Mouse (Mus musculus) MEL (cell line): ENCODE data around the gene Cd86. TPM values are rescaled to one million over a fixed set of nuclear protein-coding genes. Genes with fewer than 3 reads are reported as not detected.

Source experiments
- DNase-seq: peaks from one replicate; pipeline ENCODE4 v3.0.0; 2011; ENCODE audit warnings: low read depth, low spot score
- H3K27ac ChIP-seq: 2 replicates; pipeline ENCODE4 v1.5.1; 2012; ENCODE audit warnings: low read depth, mild to moderate bottlenecking, control low read depth, low read length, moderate library complexity; ENCODE audit not compliant: control insufficient read depth
- H3K27me3 ChIP-seq, 2 experiments: fragments of 150-350 bp in 1 of 2; sonication (generic) in 1 of 2; 2 replicates each; pipeline ENCODE4 v1.6.1; 2012; ENCODE audit warnings: low read length in 2 of 2, mild to moderate bottlenecking in 2 of 2, improper control_type of control experiment in 1 of 2, moderate library complexity in 1 of 2; ENCODE audit not compliant: insufficient read depth in 2 of 2, control insufficient read depth in 1 of 2
- H3K36me3 ChIP-seq, 2 experiments: 2 replicates each; pipeline ENCODE4 v1.6.1; 2012 to 2014; ENCODE audit warnings: low read length in 2 of 2, improper control_type of control experiment in 1 of 2, inconsistent platforms in 1 of 2, mild to moderate bottlenecking in 1 of 2; ENCODE audit not compliant: insufficient read depth in 2 of 2, control insufficient read depth in 1 of 2
- H3K4me1 ChIP-seq, 2 experiments: fragments of 150-350 bp in 1 of 2; sonication (generic) in 1 of 2; 2 replicates each; pipeline ENCODE4 v1.6.1; 2012; ENCODE audit warnings: low read length in 2 of 2, improper control_type of control experiment in 1 of 2, mild to moderate bottlenecking in 1 of 2; ENCODE audit not compliant: insufficient read depth in 2 of 2, control insufficient read depth in 1 of 2
- H3K4me3 ChIP-seq, 2 experiments: fragments of 150-350 bp in 1 of 2; sonication (generic) in 1 of 2; 2 replicates each; pipeline ENCODE4 v1.5.1; 2012; ENCODE audit warnings: low read depth in 2 of 2, low read length in 2 of 2, mild to moderate bottlenecking in 2 of 2, moderate library complexity in 2 of 2, control low read depth in 1 of 2, improper control_type of control experiment in 1 of 2; ENCODE audit not compliant: control insufficient read depth in 1 of 2, insufficient read depth in 1 of 2
- H3K79me2 ChIP-seq: 2 replicates; pipeline ENCODE4 v1.6.1; 2012; ENCODE audit warnings: mild to moderate bottlenecking, low read length, moderate library complexity; ENCODE audit not compliant: control insufficient read depth, poor library complexity, insufficient read depth
- H3K9ac ChIP-seq: 2 replicates; pipeline ENCODE4 v1.6.1; 2012; ENCODE audit warnings: low read depth, mild to moderate bottlenecking, control low read depth, low read length, moderate library complexity; ENCODE audit not compliant: control insufficient read depth, poor library complexity, severe bottlenecking
- H3K9me3 ChIP-seq: fragments of 150-350 bp; sonication (generic); replicated peaks from 2 replicates; pipeline ENCODE4 v1.6.1; 2012; ENCODE audit warnings: mild to moderate bottlenecking, low read length, improper control_type of control experiment, moderate library complexity; ENCODE audit not compliant: insufficient read depth
- CHD1 ChIP-seq: IDR thresholded peaks from 2 replicates; pipeline ENCODE4 v1.6.1; 2012; ENCODE audit warnings: low read depth, mild to moderate bottlenecking, inconsistent platforms, low read length, improper control_type of control experiment
- CHD2 ChIP-seq: IDR thresholded peaks from 2 replicates; pipeline ENCODE4 v1.6.1; 2011; ENCODE audit warnings: low read length, improper control_type of control experiment
- CTCF ChIP-seq, 3 experiments: IDR thresholded peaks in 2 of 3; conservative IDR thresholded peaks in 1 of 3; 2 replicates each; pipeline ENCODE4 v1.5.1; 2011 to 2012; ENCODE audit warnings: low read length in 3 of 3, low read depth in 2 of 3, mild to moderate bottlenecking in 2 of 3, improper control_type of control experiment in 1 of 3, inconsistent platforms in 1 of 3, mixed read lengths in 1 of 3, moderate library complexity in 1 of 3; ENCODE audit not compliant: control insufficient read depth in 1 of 3, insufficient read depth in 1 of 3, poor library complexity in 1 of 3, severe bottlenecking in 1 of 3
- ELF1 ChIP-seq: IDR thresholded peaks from 2 replicates; pipeline ENCODE4 v1.6.1; 2014; ENCODE audit warnings: low read depth, mild to moderate bottlenecking, inconsistent platforms, low read length, improper control_type of control experiment, moderate library complexity
- EP300 ChIP-seq, 2 experiments: IDR thresholded peaks; 2 replicates each; pipeline ENCODE4 v1.6.1; 2011; ENCODE audit warnings: improper control_type of control experiment in 2 of 2, low read length in 2 of 2, low read depth in 1 of 2, mild to moderate bottlenecking in 1 of 2
- ETS1 ChIP-seq: IDR thresholded peaks from 2 replicates; pipeline ENCODE4 v1.6.1; 2012; ENCODE audit warnings: low read depth, mild to moderate bottlenecking, inconsistent platforms, low read length, improper control_type of control experiment, moderate library complexity
- GABPA ChIP-seq: IDR thresholded peaks from 2 replicates; pipeline ENCODE4 v1.6.1; 2012; ENCODE audit warnings: low read depth, mild to moderate bottlenecking, inconsistent platforms, low read length, improper control_type of control experiment, moderate library complexity
- GATA1 ChIP-seq: IDR thresholded peaks from 2 replicates; pipeline ENCODE4 v1.6.1; 2011; ENCODE audit warnings: low read depth, low read length, improper control_type of control experiment
- JUND ChIP-seq: IDR thresholded peaks from 2 replicates; pipeline ENCODE4 v1.6.1; 2011; ENCODE audit warnings: low read depth, mild to moderate bottlenecking, improper control_type of control experiment, low read length
- KAT2A ChIP-seq: conservative IDR thresholded peaks from 2 replicates; pipeline ENCODE4 v1.6.1; 2012; ENCODE audit warnings: low read depth, low read length, improper control_type of control experiment, inconsistent platforms
- MAX ChIP-seq: IDR thresholded peaks from 2 replicates; pipeline ENCODE4 v1.6.1; 2011; ENCODE audit warnings: low read length, improper control_type of control experiment
- MXI1 ChIP-seq: IDR thresholded peaks from 2 replicates; pipeline ENCODE4 v1.6.1; 2011; ENCODE audit warnings: mild to moderate bottlenecking, low read depth, low read length, improper control_type of control experiment
- MYB ChIP-seq: IDR thresholded peaks from 2 replicates; pipeline ENCODE4 v1.6.1; 2011; ENCODE audit warnings: mild to moderate bottlenecking, low read depth, low read length, improper control_type of control experiment
- MYC ChIP-seq: IDR thresholded peaks from 2 replicates; pipeline ENCODE4 v1.6.1; 2011; ENCODE audit warnings: low read depth, mild to moderate bottlenecking, low read length, improper control_type of control experiment, moderate library complexity
- NRF1 ChIP-seq: IDR thresholded peaks from 2 replicates; pipeline ENCODE4 v1.6.1; 2014; ENCODE audit warnings: low read depth, mild to moderate bottlenecking, inconsistent platforms, low read length, improper control_type of control experiment, moderate library complexity; ENCODE audit not compliant: poor library complexity, insufficient read depth, severe bottlenecking
- POLR2A ChIP-seq, 2 experiments: IDR thresholded peaks; 2 replicates each; pipeline ENCODE4 v1.6.1; 2011 to 2012; ENCODE audit warnings: low read length in 2 of 2, mild to moderate bottlenecking in 2 of 2, control low read depth in 1 of 2, improper control_type of control experiment in 1 of 2, low read depth in 1 of 2, moderate library complexity in 1 of 2; ENCODE audit not compliant: control insufficient read depth in 1 of 2, insufficient read depth in 1 of 2, poor library complexity in 1 of 2
- POLR2AphosphoS2 ChIP-seq: IDR thresholded peaks from 2 replicates; pipeline ENCODE4 v1.6.1; 2011; ENCODE audit warnings: low read length, improper control_type of control experiment
- POLR2AphosphoS5 ChIP-seq: IDR thresholded peaks from 2 replicates; pipeline ENCODE4 v1.6.1; 2012; ENCODE audit warnings: low read depth, borderline replicate concordance, mild to moderate bottlenecking, inconsistent platforms, low read length, moderate library complexity, mixed read lengths
- SMC3 ChIP-seq: IDR thresholded peaks from 2 replicates; pipeline ENCODE4 v1.6.1; 2011; ENCODE audit warnings: low read depth, low read length, improper control_type of control experiment
- TBP ChIP-seq: IDR thresholded peaks from 2 replicates; pipeline ENCODE4 v1.8.0; 2011; ENCODE audit warnings: low read depth, low read length, improper control_type of control experiment
- TCF12 ChIP-seq: IDR thresholded peaks from 2 replicates; pipeline ENCODE4 v1.6.1; 2014; ENCODE audit warnings: low read depth, mild to moderate bottlenecking, inconsistent platforms, low read length, improper control_type of control experiment, moderate library complexity
- ZC3H11A ChIP-seq: IDR thresholded peaks from 2 replicates; pipeline ENCODE4 v1.6.1; 2012; ENCODE audit warnings: low read depth, mild to moderate bottlenecking, inconsistent platforms, low read length, improper control_type of control experiment
- ZKSCAN1 ChIP-seq: IDR thresholded peaks from 2 replicates; pipeline ENCODE4 v1.6.1; 2012; ENCODE audit warnings: low read depth, mild to moderate bottlenecking, inconsistent platforms, low read length, improper control_type of control experiment, moderate library complexity
- ZMIZ1 ChIP-seq: IDR thresholded peaks from 2 replicates; pipeline ENCODE4 v1.6.1; 2012; ENCODE audit warnings: low read depth, mild to moderate bottlenecking, inconsistent platforms, low read length, improper control_type of control experiment, moderate library complexity
- ZNF384 ChIP-seq: IDR thresholded peaks from 2 replicates; pipeline ENCODE4 v1.6.1; 2012; ENCODE audit warnings: low read depth, mild to moderate bottlenecking, inconsistent platforms, low read length, improper control_type of control experiment
- polyA plus RNA-seq, 2 experiments: library from polyadenylated mRNA; stranded (reverse) in 1 of 2; unstranded in 1 of 2; fragments of >175 nt in 1 of 2; fragments of >200 nt in 1 of 2; gene quantifications; 2 replicates each; pipeline versions ENCODE4 v1.2.1 to v1.2.4; 2012; ENCODE audit warnings: low replicate concordance in 2 of 2, low read depth in 1 of 2; ENCODE audit not compliant: insufficient read length in 2 of 2, insufficient read depth in 1 of 2, missing spikeins in 1 of 2
- total RNA-seq: library from RNA; depleted of rRNA; stranded (reverse); fragments of 300-350 nt; gene quantifications from 2 replicates; pipeline ENCODE4 v1.2.3, GENCODE M21; 2012

Cd86 gene
- total and polyA plus RNA-seq, 3 experiments = not detected

GRCm38 (mm10) chr16:36708751-36709150, 42.9 kb upstream of the Cd86 start:
- TF ChIP-seq CTCF (IDR thresholded peaks at IDR 0.05 in 2 of 3, conservative IDR thresholded peaks at IDR 0.05 in 1 of 3; ENCODE audit: control insufficient read depth in 1 of 3, insufficient read depth in 1 of 3, low read depth in 2 of 3, low read length in 3 of 3, poor library complexity in 1 of 3, severe bottlenecking in 1 of 3) (no peak), CHD1 (no peak)
- no peaks in the 10 kb centered on the region for H3K4me1 ChIP-seq
- no peak overlapping the region for H3K27ac ChIP-seq
- H3K27me3 ChIP-seq = no peaks in the 10 kb centered on the region
- H3K79me2 ChIP-seq = no peaks in the 10 kb centered on the region
- no peak for DNase-seq
- H3K4me3 ChIP-seq = no peak overlapping the region
- no peaks in the 10 kb centered on the region for H3K9me3 ChIP-seq
- no peaks in the 10 kb centered on the region for H3K36me3 ChIP-seq
- no peak overlapping the region for H3K9ac ChIP-seq

DNA sequence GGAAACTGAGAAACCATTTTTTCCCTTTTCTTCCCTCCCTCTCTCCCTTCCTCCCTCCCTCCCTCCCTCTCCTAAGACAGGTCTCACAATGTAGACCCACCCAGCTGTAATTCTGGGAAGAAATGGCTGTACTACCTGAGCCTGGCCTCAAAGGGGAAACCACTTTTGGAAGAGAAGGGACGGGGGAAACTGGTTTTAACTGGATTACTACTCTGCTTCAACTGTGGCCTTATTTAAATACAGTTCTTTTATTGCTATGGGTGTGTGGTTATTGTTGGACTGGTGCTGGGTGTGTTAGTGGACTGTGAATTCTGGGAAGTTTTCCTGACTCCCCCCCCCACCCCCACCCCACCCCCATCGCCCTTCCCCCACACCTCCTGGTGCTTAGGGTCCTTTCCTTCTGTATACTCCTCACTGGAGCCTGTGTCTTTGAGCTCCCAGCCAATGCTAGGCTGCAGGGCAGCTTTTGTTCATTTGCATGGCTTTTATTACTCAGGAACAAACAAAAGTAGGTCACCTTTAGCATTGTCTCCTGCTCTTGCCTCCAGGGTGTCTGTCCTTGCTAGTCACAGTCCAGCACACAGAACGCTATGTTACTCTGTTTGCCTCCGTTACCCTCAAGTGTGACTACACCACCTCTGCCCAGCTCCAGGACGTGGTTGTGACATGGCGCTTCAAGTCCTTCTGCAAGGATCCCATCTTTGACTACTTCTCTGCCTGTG, 42.0 kb upstream of the Cd86 start:
- Histone ChIP-seq H3K36me3 (no peaks in the 10 kb centered on the region), H3K79me2 (no peaks in the 10 kb centered on the region), H3K27me3 (no peaks in the 10 kb centered on the region), H3K4me3 (no peak overlapping the region)
- no peak for TF ChIP-seq SMC3
- TF ChIP-seq GATA1 = no peak
- TF ChIP-seq EP300 (IDR thresholded peaks at IDR 0.05; ENCODE audit: low read depth in 1 of 2, low read length in 2 of 2) = no peak
- no peak for TF ChIP-seq TBP
- no peak for TF ChIP-seq ETS1
- TF ChIP-seq KAT2A = no peak
- TF ChIP-seq MXI1 = no peak
- TF ChIP-seq, all 39 proteins: peak for 0
- Histone ChIP-seq H3K27ac (no peak overlapping the region), H3K9me3 (no peaks in the 10 kb centered on the region), H3K9ac (no peak overlapping the region), H3K4me1 (no peaks in the 10 kb centered on the region)
- no peak for DNase-seq

GRCm38 (mm10) chr16:36700484-36700883, 34.6 kb upstream of the Cd86 start:
- H3K36me3 ChIP-seq = no peaks in the 10 kb centered on the region
- TF ChIP-seq MAX (no peak), CTCF (IDR thresholded peaks at IDR 0.05 in 2 of 3, conservative IDR thresholded peaks at IDR 0.05 in 1 of 3; ENCODE audit: control insufficient read depth in 1 of 3, insufficient read depth in 1 of 3, low read depth in 2 of 3, low read length in 3 of 3, poor library complexity in 1 of 3, severe bottlenecking in 1 of 3) (no peak), NRF1 (no peak), ZNF384 (no peak), ZMIZ1 (no peak), GATA1 (no peak), ELF1 (no peak), ZKSCAN1 (no peak), ZC3H11A (no peak), POLR2AphosphoS5 (no peak), TBP (no peak), MYB (no peak), POLR2AphosphoS2 (no peak), POLR2A (IDR thresholded peaks at IDR 0.05; ENCODE audit: control insufficient read depth in 1 of 2, insufficient read depth in 1 of 2, low read depth in 1 of 2, low read length in 2 of 2, poor library complexity in 1 of 2) (no peak), MYC (no peak), CHD2 (no peak), JUND (no peak), GABPA (no peak), TCF12 (no peak)
- H3K4me3 ChIP-seq = no peak overlapping the region
- no peaks in the 10 kb centered on the region for H3K79me2 ChIP-seq
- H3K9ac ChIP-seq = no peak overlapping the region
- H3K27me3 ChIP-seq = no peaks in the 10 kb centered on the region
- H3K9me3 ChIP-seq = no peaks in the 10 kb centered on the region
- no peaks in the 10 kb centered on the region for H3K4me1 ChIP-seq
- H3K27ac ChIP-seq = no peak overlapping the region
- no peak for DNase-seq
